Mouse (Mus musculus) C2C12 (cell line): ENCODE results near the gene Atrnl1.

ENCODE experiments used
- CTCF ChIP-seq: IDR thresholded peaks from one replicate; pipeline ENCODE4 v1.5.1; 2011; ENCODE audit not compliant: control insufficient read depth, insufficient read depth, insufficient read length
- MAX ChIP-seq: IDR thresholded peaks from one replicate; pipeline ENCODE4 v1.6.1; 2011; ENCODE audit warnings: mild to moderate bottlenecking, control low read depth

GRCm38 (mm10) chr19:57605941-57606340 is 4.9 kb upstream of the Atrnl1 start:
- TF ChIP-seq CTCF (no peak), MAX (no peak)
